Mouse (Mus musculus) bone marrow, adult 2 months (tissue): ENCODE results near the gene Isl1.

ENCODE experiments used
- CTCF ChIP-seq: fragments of 200-500 bp; IDR thresholded peaks from 2 replicates; pipeline ENCODE4 v1.5.1; 2011; ENCODE audit warnings: low read length, control low read depth; ENCODE audit not compliant: control insufficient read depth, insufficient read depth
- POLR2A ChIP-seq: fragments of 200-500 bp; IDR thresholded peaks from 2 replicates; pipeline ENCODE4 v1.6.1; 2011; ENCODE audit warnings: low read depth, mild to moderate bottlenecking, control low read depth, low read length, borderline replicate concordance; ENCODE audit not compliant: control insufficient read depth

DNA sequence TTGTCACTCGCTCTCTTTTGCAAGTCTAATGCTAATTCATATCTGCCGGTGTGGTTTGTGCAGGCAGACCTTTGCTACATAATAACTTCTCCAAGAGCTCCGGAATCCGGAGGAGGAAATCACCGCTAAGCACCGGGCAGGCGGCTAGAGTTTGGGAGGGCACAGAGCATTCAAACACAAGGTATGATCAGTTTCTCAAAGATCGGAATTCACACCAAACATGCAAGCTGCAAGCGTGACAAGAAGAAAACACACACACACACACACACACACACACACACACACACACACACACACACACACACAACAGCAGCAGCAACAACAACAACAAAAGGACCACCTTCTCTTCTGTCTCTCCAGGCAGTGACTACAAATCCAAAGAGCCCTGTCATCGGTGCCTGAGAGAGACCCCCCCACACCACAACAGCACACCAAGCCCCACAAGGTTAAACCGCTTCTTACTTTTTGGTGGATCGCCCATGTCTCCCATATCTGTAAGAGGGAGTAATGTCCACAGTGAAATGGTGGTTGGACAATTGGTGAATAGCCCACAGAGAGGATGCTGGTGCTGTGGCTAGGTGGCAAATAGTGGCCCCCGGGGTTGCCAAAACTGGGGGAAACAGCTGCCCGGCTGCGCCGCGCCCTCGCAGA lies 431 bp downstream of the Isl1 start:
- TF ChIP-seq POLR2A (no peak), CTCF (no peak)
